Mouse (Mus musculus): ENCODE results near the gene Cyp2f2. TPM values are rescaled to one million over a fixed set of nuclear protein-coding genes. Genes with fewer than 3 reads are reported as not detected.

The Cyp2f2 gene
- polyA plus RNA-seq, 1 experiment, result not detected

GRCm38 (mm10) chr7:27118033-27118511, 1.6 kb upstream of the Cyp2f2 start:
- Histone ChIP-seq H3K27me3 (replicated peaks) (peaks cover 2% of the 10 kb centered on the region), H3K9me3 (no peaks in the 10 kb centered on the region), H3K4me1 (no peaks in the 10 kb centered on the region), H3K36me3 (replicated peaks; ENCODE audit: low read length) (no peaks in the 10 kb centered on the region), H3K4me3 (replicated peaks) (no peak overlapping the region)
- TF ChIP-seq FLI1 (IDR thresholded peaks at IDR 0.05; ENCODE audit: low read length) (no peak), GATA1 (IDR thresholded peaks at IDR 0.05; ENCODE audit: borderline replicate concordance, low read length) (no peak)

GRCm38 (mm10) chr7:27124305-27124832, 4.7 kb downstream of the Cyp2f2 start:
- H3K27me3 ChIP-seq (replicated peaks), result peaks cover 4% of the 10 kb centered on the region
- H3K4me3 ChIP-seq (replicated peaks), result no peak overlapping the region

GRCm38 (mm10) chr7:27124969-27125368, 5.3 kb downstream of the Cyp2f2 start:
- Histone ChIP-seq H3K4me1 (no peaks in the 10 kb centered on the region), H3K27me3 (replicated peaks) (peaks cover 4% of the 10 kb centered on the region), H3K36me3 (replicated peaks; ENCODE audit: low read length) (no peaks in the 10 kb centered on the region), H3K9me3 (no peaks in the 10 kb centered on the region), H3K4me3 (replicated peaks) (no peak overlapping the region)
- TF ChIP-seq GATA1 (IDR thresholded peaks at IDR 0.05; ENCODE audit: borderline replicate concordance, low read length) (no peak), FLI1 (IDR thresholded peaks at IDR 0.05; ENCODE audit: low read length) (no peak)

More at GRCm38 (mm10) chr7:27124305-27124832, 4.7 kb downstream of the Cyp2f2 start:
- H3K4me1 ChIP-seq, result no peaks in the 10 kb centered on the region
- no peaks in the 10 kb centered on the region for H3K36me3 ChIP-seq (replicated peaks; ENCODE audit: low read length)
- H3K9me3 ChIP-seq, result no peaks in the 10 kb centered on the region
- TF ChIP-seq FLI1 (IDR thresholded peaks at IDR 0.05; ENCODE audit: low read length), result no peak
- TF ChIP-seq GATA1 (IDR thresholded peaks at IDR 0.05; ENCODE audit: borderline replicate concordance, low read length), result no peak

DNA sequence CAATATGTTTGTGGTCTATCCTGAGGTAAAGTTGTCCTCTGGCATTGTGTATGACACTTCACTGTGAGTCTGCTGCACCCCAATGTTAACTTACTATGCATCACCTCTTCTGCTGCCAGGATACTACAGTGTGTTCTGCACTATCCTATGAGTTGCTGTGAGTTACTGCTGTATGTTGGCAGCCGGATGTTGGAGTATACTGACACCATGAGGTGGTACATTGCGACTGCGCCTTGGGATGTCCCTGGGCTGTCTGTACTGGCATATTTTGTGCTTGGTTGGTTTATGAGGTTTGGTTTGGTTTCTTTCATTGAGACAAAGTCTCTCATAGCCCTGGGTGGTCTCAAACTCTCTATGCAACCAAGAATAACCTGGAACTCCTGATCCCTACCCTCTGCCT, 8.5 kb downstream of the Cyp2f2 start:
- H3K27me3 ChIP-seq (replicated peaks), result peaks cover 4% of the 10 kb centered on the region
- no peaks in the 10 kb centered on the region for H3K36me3 ChIP-seq (replicated peaks; ENCODE audit: low read length)
- H3K4me1 ChIP-seq, result peaks cover 5% of the 10 kb centered on the region; the same call in 1 of the 2 replicates
- no peak overlapping the region for H3K4me3 ChIP-seq (replicated peaks)
- no peak for TF ChIP-seq GATA1 (IDR thresholded peaks at IDR 0.05; ENCODE audit: borderline replicate concordance, low read length)
- no peaks in the 10 kb centered on the region; the same call in 1 of the 2 replicates for H3K9me3 ChIP-seq

DNA sequence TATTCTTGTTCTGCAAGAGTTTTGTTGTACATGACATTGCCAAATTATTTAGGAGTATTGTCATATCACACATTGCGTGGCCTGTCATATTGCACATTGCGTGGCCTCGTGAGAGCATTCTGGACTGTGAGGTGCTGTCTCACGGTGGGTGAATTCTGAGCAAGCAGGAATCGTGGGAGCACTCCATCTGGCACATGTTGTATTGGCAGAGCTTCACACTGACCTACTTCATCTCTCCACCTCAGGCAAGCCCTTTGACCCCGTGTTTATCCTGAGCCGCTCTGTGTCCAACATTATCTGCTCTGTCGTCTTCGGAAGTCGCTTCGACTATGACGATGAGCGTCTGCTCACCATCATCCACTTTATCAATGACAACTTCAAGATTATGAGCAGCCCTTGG, 9.2 kb downstream of the Cyp2f2 start:
- Histone ChIP-seq H3K27me3 (replicated peaks) (peaks cover 6% of the 10 kb centered on the region), H3K36me3 (replicated peaks; ENCODE audit: low read length) (no peaks in the 10 kb centered on the region), H3K4me3 (replicated peaks) (no peak overlapping the region), H3K4me1 (peaks cover 5% of the 10 kb centered on the region; the same call in 1 of the 2 replicates), H3K9me3 (no peaks in the 10 kb centered on the region; the same call in 1 of the 2 replicates)
- TF ChIP-seq FLI1 (IDR thresholded peaks at IDR 0.05; ENCODE audit: low read length) (no peak), GATA1 (IDR thresholded peaks at IDR 0.05; ENCODE audit: borderline replicate concordance, low read length) (no peak)

DNA sequence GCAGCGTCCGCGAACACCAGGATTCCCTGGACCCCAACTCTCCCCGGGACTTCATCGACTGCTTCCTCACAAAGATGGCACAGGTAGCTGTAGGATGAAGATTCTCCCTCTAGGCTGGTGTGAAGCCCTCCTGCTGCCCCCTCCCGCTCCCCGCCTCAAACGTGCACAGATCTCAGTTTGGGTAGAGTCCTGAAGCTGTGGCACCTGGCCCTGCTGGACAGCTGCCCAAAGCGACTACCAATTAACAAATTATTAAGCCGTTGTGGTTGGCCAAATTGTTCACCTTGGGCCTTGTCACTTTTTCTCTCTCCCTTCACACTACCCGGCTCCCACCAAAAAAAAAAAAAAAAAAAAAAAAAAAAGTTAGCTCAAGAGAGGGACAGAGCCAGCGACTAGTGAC, 10.1 kb downstream of the Cyp2f2 start:
- no peaks in the 10 kb centered on the region for H3K36me3 ChIP-seq (replicated peaks; ENCODE audit: low read length)
- no peaks in the 10 kb centered on the region; the same call in 1 of the 2 replicates for H3K9me3 ChIP-seq
- peaks cover 5% of the 10 kb centered on the region; the same call in 1 of the 2 replicates for H3K4me1 ChIP-seq
- H3K27me3 ChIP-seq (replicated peaks), result peaks cover 6% of the 10 kb centered on the region
- H3K4me3 ChIP-seq (replicated peaks), result no peak overlapping the region
- TF ChIP-seq FLI1 (IDR thresholded peaks at IDR 0.05; ENCODE audit: low read length), result no peak
- TF ChIP-seq GATA1 (IDR thresholded peaks at IDR 0.05; ENCODE audit: borderline replicate concordance, low read length), result no peak

DNA sequence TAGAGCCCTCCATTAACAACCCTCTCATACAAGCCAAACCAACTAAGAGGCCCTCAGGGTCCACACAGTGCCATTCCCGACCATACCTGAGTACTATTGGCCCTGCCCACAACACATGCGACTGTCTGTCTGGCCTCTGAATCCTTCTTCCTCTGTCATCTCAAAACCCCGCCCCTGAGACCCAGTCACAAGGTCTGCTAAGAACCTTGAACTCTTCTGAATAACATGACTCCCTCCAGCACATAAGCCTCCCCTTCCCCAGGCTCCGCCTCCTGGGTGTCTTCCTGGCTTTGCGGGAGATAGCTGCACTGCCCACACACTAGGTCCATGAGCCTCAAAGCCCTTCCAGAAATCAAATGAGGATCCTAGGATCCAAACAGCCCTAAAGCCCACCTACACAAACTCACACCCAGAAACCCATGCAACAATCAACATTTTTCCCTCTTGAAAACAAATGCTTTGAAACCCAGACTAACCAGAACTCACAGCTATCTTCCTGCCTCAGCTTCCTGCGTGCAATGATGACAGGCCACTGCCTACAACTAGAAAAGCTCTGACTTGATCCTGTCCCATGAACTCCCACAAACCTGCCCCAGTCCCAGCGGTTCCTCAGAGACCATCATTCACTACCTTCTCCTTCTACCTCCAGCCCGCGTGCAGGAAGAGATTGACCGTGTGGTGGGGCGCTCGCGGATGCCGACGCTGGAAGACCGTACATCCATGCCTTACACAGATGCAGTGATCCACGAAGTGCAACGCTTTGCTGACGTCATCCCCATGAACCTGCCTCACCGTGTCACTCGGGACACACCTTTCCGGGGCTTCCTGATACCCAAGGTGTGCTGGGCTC, 11.0 kb downstream of the Cyp2f2 start:
- Histone ChIP-seq H3K9me3 (no peaks in the 10 kb centered on the region; the same call in 1 of the 2 replicates), H3K4me1 (peaks cover 5% of the 10 kb centered on the region; the same call in 1 of the 2 replicates), H3K36me3 (replicated peaks; ENCODE audit: low read length) (no peaks in the 10 kb centered on the region), H3K4me3 (replicated peaks) (no peak overlapping the region), H3K27me3 (replicated peaks) (peaks cover 6% of the 10 kb centered on the region)
- no peak for TF ChIP-seq GATA1 (IDR thresholded peaks at IDR 0.05; ENCODE audit: borderline replicate concordance, low read length)
- no peak for TF ChIP-seq FLI1 (IDR thresholded peaks at IDR 0.05; ENCODE audit: low read length)

GRCm38 (mm10) chr7:27131387-27131786, 11.7 kb downstream of the Cyp2f2 start:
- peaks cover 6% of the 10 kb centered on the region for H3K27me3 ChIP-seq (replicated peaks)
- no peak overlapping the region for H3K4me3 ChIP-seq (replicated peaks)
- TF ChIP-seq GATA1 (IDR thresholded peaks at IDR 0.05; ENCODE audit: borderline replicate concordance, low read length) (no peak), FLI1 (IDR thresholded peaks at IDR 0.05; ENCODE audit: low read length) (no peak)

DNA sequence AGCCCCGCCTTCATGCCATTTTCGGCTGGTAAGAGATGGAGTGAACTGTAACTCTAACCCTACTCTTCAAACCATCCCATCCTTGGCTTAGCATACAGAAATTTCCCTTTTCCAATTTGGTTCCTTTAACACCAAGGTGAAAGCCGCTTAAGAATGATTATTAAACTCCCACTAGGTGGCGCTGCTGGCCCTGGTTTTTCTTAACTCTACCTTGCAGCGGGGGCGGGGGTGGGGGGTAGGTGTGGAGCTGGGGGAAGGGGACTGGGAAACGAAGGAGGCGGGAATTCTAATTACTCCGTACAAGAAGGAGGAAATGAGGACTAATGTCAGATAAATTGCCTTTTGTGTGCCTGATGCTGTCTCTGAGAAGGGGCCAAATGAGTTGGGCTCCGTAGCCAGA, 12.9 kb downstream of the Cyp2f2 start:
- Histone ChIP-seq H3K4me1 (peaks cover 5% of the 10 kb centered on the region; the same call in 1 of the 2 replicates), H3K4me3 (replicated peaks) (peak overlapping the region; percentile 74), H3K27me3 (replicated peaks) (peaks cover 6% of the 10 kb centered on the region), H3K9me3 (no peaks in the 10 kb centered on the region; the same call in 1 of the 2 replicates), H3K36me3 (replicated peaks; ENCODE audit: low read length) (no peaks in the 10 kb centered on the region)
- TF ChIP-seq FLI1 (IDR thresholded peaks at IDR 0.05; ENCODE audit: low read length) (no peak), GATA1 (IDR thresholded peaks at IDR 0.05; ENCODE audit: borderline replicate concordance, low read length) (no peak)

More at GRCm38 (mm10) chr7:27131387-27131786, 11.7 kb downstream of the Cyp2f2 start:
- H3K9me3 ChIP-seq, result no peaks in the 10 kb centered on the region; the same call in 1 of the 2 replicates
- H3K36me3 ChIP-seq (replicated peaks; ENCODE audit: low read length), result no peaks in the 10 kb centered on the region
- peaks cover 5% of the 10 kb centered on the region; the same call in 1 of the 2 replicates for H3K4me1 ChIP-seq

GRCm38 (mm10) chr7:27133156-27133555, 13.4 kb downstream of the Cyp2f2 start:
- Histone ChIP-seq H3K4me1 (peaks cover 5% of the 10 kb centered on the region; the same call in 1 of the 2 replicates), H3K36me3 (replicated peaks; ENCODE audit: low read length) (no peaks in the 10 kb centered on the region), H3K27me3 (replicated peaks) (peaks cover 5% of the 10 kb centered on the region), H3K4me3 (replicated peaks) (no peak overlapping the region), H3K9me3 (no peaks in the 10 kb centered on the region; the same call in 1 of the 2 replicates)
- TF ChIP-seq FLI1 (IDR thresholded peaks at IDR 0.05; ENCODE audit: low read length) (no peak), GATA1 (IDR thresholded peaks at IDR 0.05; ENCODE audit: borderline replicate concordance, low read length) (no peak)

All from megakaryocyte, embryonic 14.5 days (primary cell).